Mouse (Mus musculus) cerebral cortex, adult 2 months (tissue): ENCODE measurements around the gene Atg4a-ps.

Experiments used
- WGBS: fragments of 180-500 bp; shearing (Covaris S2); methylation state at CpG from one replicate; pipeline ENCODE4 v1.1.7; 2018; 5-methylcytosine and 5-hydroxymethylcytosine counted together

Gene Atg4a-ps

GRCm38 (mm10) chr3:103627661-103628060 is 18.2 kb downstream of the Atg4a-ps start:
- WGBS: 87% methylated on average over 3 of the region's 3 CpGs

GRCm38 (mm10) chr3:103626481-103626880 is 19.4 kb downstream of the Atg4a-ps start:
- WGBS: 99% methylated on average over 4 of the region's 4 CpGs

GRCm38 (mm10) chr3:103625169-103625568 is 20.7 kb downstream of the Atg4a-ps start:
- 85% methylated on average over 13 of the region's 13 CpGs for WGBS

- WGBS: 28% methylated on average over 5 of the region's 5 CpGs
Measured at GRCm38 (mm10) chr3:103624591-103625051, 21.2 kb downstream of the Atg4a-ps start.

- WGBS: 79% methylated on average over 10 of the region's 10 CpGs
Measured at GRCm38 (mm10) chr3:103623893-103624470, 21.9 kb downstream of the Atg4a-ps start.

- WGBS: 58% methylated on average over 11 of the region's 11 CpGs
Measured at GRCm38 (mm10) chr3:103620101-103620500, 25.8 kb downstream of the Atg4a-ps start.

GRCm38 (mm10) chr3:103616981-103617380 is 28.9 kb downstream of the Atg4a-ps start:
- WGBS: 76% methylated on average over 6 of the region's 6 CpGs

- WGBS: 78% methylated on average over 4 of the region's 4 CpGs
Measured at GRCm38 (mm10) chr3:103615621-103616020, 30.2 kb downstream of the Atg4a-ps start.

- WGBS: 43% methylated on average over 9 of the region's 9 CpGs
Measured at GRCm38 (mm10) chr3:103612636-103613355, 33.1 kb downstream of the Atg4a-ps start.

GRCm38 (mm10) chr3:103610231-103610630 is 35.6 kb downstream of the Atg4a-ps start:
- WGBS: 91% methylated on average over 5 of the region's 5 CpGs

- 85% methylated on average over 13 of the region's 13 CpGs for WGBS
Measured at GRCm38 (mm10) chr3:103606660-103607595, 38.9 kb downstream of the Atg4a-ps start.

- 75% methylated on average over 6 of the region's 6 CpGs for WGBS
Measured at GRCm38 (mm10) chr3:103606045-103606597, 39.7 kb downstream of the Atg4a-ps start.

- WGBS: 70% methylated on average over 1 of the region's 1 CpGs
Measured at GRCm38 (mm10) chr3:103601561-103601960, 44.3 kb downstream of the Atg4a-ps start.

- 28% methylated on average over 7 of the region's 7 CpGs for WGBS
Measured at GRCm38 (mm10) chr3:103601011-103601410, 44.9 kb downstream of the Atg4a-ps start.

GRCm38 (mm10) chr3:103597586-103597985 is 48.3 kb downstream of the Atg4a-ps start:
- WGBS: 83% methylated on average over 4 of the region's 4 CpGs

- WGBS: 84% methylated on average over 7 of the region's 7 CpGs
Measured at GRCm38 (mm10) chr3:103595271-103595810, 50.5 kb downstream of the Atg4a-ps start.
